Mouse (Mus musculus): ENCODE measurements at regions not wholly inside any gene's neighbourhood (a gene's known extent, or its start where the extent isn't known, plus 50 kb on each side); places are given as distances from the start of the nearest gene placed in this dataset.

GRCm38 (mm10) chr13:115423761-115424160 lies 322.0 kb upstream of the Itga1 start:
- no peaks in the 10 kb centered on the region for H3K79me2 ChIP-seq (ENCODE audit: control insufficient read depth, insufficient read depth, low read length)
- 48% methylated on average over 3 of the region's 3 CpGs for WGBS
- H3K4me3 ChIP-seq (ENCODE audit: insufficient read depth, low read depth, low read length) = no peak overlapping the region
- H3K4me1 ChIP-seq (ENCODE audit: control insufficient read depth, insufficient read depth, low read length) = no peaks in the 10 kb centered on the region
- TF ChIP-seq POLR2A (IDR thresholded peaks at IDR 0.05; ENCODE audit: extremely low read depth, insufficient read depth, low read length) (no peak), CTCF (IDR thresholded peaks at IDR 0.05; ENCODE audit: low read depth, low read length) (no peak)
- H3K27ac ChIP-seq (replicated peaks; ENCODE audit: insufficient read depth, low read depth, low read length) = no peak overlapping the region
- DNase-seq (ENCODE audit: extremely low read depth, low read depth, low spot score) = no peak
- H3K9ac ChIP-seq (ENCODE audit: low read depth, low read length) = no peak overlapping the region
- no peaks in the 10 kb centered on the region for H3K36me3 ChIP-seq (ENCODE audit: control insufficient read depth, insufficient read depth, low read length)
- H3K27me3 ChIP-seq (ENCODE audit: control insufficient read depth, insufficient read depth, low read length) = no peaks in the 10 kb centered on the region

GRCm38 (mm10) chr13:115421483-115421882 lies 319.7 kb upstream of the Itga1 start:
- TF ChIP-seq CTCF (IDR thresholded peaks at IDR 0.05; ENCODE audit: low read depth, low read length) (no peak), POLR2A (IDR thresholded peaks at IDR 0.05; ENCODE audit: extremely low read depth, insufficient read depth, low read length) (no peak)
- Histone ChIP-seq H3K36me3 (ENCODE audit: control insufficient read depth, insufficient read depth, low read length) (no peaks in the 10 kb centered on the region), H3K4me1 (ENCODE audit: control insufficient read depth, insufficient read depth, low read length) (no peaks in the 10 kb centered on the region), H3K9ac (ENCODE audit: low read depth, low read length) (no peak overlapping the region), H3K27me3 (ENCODE audit: control insufficient read depth, insufficient read depth, low read length) (no peaks in the 10 kb centered on the region), H3K4me3 (ENCODE audit: insufficient read depth, low read depth, low read length) (no peak overlapping the region), H3K79me2 (ENCODE audit: control insufficient read depth, insufficient read depth, low read length) (no peaks in the 10 kb centered on the region), H3K27ac (replicated peaks; ENCODE audit: insufficient read depth, low read depth, low read length) (no peak overlapping the region)
- no peak for DNase-seq (ENCODE audit: extremely low read depth, low read depth, low spot score)
- WGBS = 59% methylated on average over 1 of the region's 1 CpGs

- DNase-seq (ENCODE audit: extremely low read depth, low read depth, low spot score) = no peak
- TF ChIP-seq POLR2A (IDR thresholded peaks at IDR 0.05; ENCODE audit: extremely low read depth, insufficient read depth, low read length) (no peak), CTCF (IDR thresholded peaks at IDR 0.05; ENCODE audit: low read depth, low read length) (no peak)
Measured at GRCm38 (mm10) chr13:115417829-115418228, 316.1 kb upstream of the Itga1 start.

GRCm38 (mm10) chr13:115413721-115414531 lies 312.2 kb upstream of the Itga1 start:
- Histone ChIP-seq H3K9ac (ENCODE audit: low read depth, low read length) (no peak overlapping the region), H3K4me3 (ENCODE audit: insufficient read depth, low read depth, low read length) (no peak overlapping the region), H3K36me3 (ENCODE audit: control insufficient read depth, insufficient read depth, low read length) (no peaks in the 10 kb centered on the region), H3K79me2 (ENCODE audit: control insufficient read depth, insufficient read depth, low read length) (no peaks in the 10 kb centered on the region), H3K4me1 (ENCODE audit: control insufficient read depth, insufficient read depth, low read length) (no peaks in the 10 kb centered on the region), H3K27me3 (ENCODE audit: control insufficient read depth, insufficient read depth, low read length) (no peaks in the 10 kb centered on the region), H3K27ac (replicated peaks; ENCODE audit: insufficient read depth, low read depth, low read length) (no peak overlapping the region)
- 75% methylated on average over 9 of the region's 9 CpGs for WGBS
- DNase-seq (ENCODE audit: extremely low read depth, low read depth, low spot score) = no peak
- TF ChIP-seq POLR2A (IDR thresholded peaks at IDR 0.05; ENCODE audit: extremely low read depth, insufficient read depth, low read length) = no peak
- no peak for TF ChIP-seq CTCF (IDR thresholded peaks at IDR 0.05; ENCODE audit: low read depth, low read length)

More at GRCm38 (mm10) chr13:115417829-115418228, 316.1 kb upstream of the Itga1 start:
- H3K36me3 ChIP-seq (ENCODE audit: control insufficient read depth, insufficient read depth, low read length) = no peaks in the 10 kb centered on the region
- no peak overlapping the region for H3K27ac ChIP-seq (replicated peaks; ENCODE audit: insufficient read depth, low read depth, low read length)
- H3K4me1 ChIP-seq (ENCODE audit: control insufficient read depth, insufficient read depth, low read length) = no peaks in the 10 kb centered on the region
- no peaks in the 10 kb centered on the region for H3K27me3 ChIP-seq (ENCODE audit: control insufficient read depth, insufficient read depth, low read length)
- no peak overlapping the region for H3K9ac ChIP-seq (ENCODE audit: low read depth, low read length)
- H3K4me3 ChIP-seq (ENCODE audit: insufficient read depth, low read depth, low read length) = no peak overlapping the region
- H3K79me2 ChIP-seq (ENCODE audit: control insufficient read depth, insufficient read depth, low read length) = no peaks in the 10 kb centered on the region
- 76% methylated on average over 4 of the region's 4 CpGs for WGBS

GRCm38 (mm10) chr13:115405916-115406315 lies 304.2 kb upstream of the Itga1 start:
- no peak for TF ChIP-seq CTCF (IDR thresholded peaks at IDR 0.05; ENCODE audit: low read depth, low read length)
- no peak for TF ChIP-seq POLR2A (IDR thresholded peaks at IDR 0.05; ENCODE audit: extremely low read depth, insufficient read depth, low read length)
- H3K4me1 ChIP-seq (ENCODE audit: control insufficient read depth, insufficient read depth, low read length) = no peaks in the 10 kb centered on the region
- H3K4me3 ChIP-seq (ENCODE audit: insufficient read depth, low read depth, low read length) = no peak overlapping the region
- no peak overlapping the region for H3K9ac ChIP-seq (ENCODE audit: low read depth, low read length)
- H3K27ac ChIP-seq (replicated peaks; ENCODE audit: insufficient read depth, low read depth, low read length) = no peak overlapping the region
- no peaks in the 10 kb centered on the region for H3K36me3 ChIP-seq (ENCODE audit: control insufficient read depth, insufficient read depth, low read length)
- 72% methylated on average over 1 of the region's 1 CpGs for WGBS
- H3K79me2 ChIP-seq (ENCODE audit: control insufficient read depth, insufficient read depth, low read length) = no peaks in the 10 kb centered on the region
- DNase-seq (ENCODE audit: extremely low read depth, low read depth, low spot score) = no peak
- H3K27me3 ChIP-seq (ENCODE audit: control insufficient read depth, insufficient read depth, low read length) = no peaks in the 10 kb centered on the region

- TF ChIP-seq POLR2A (IDR thresholded peaks at IDR 0.05; ENCODE audit: extremely low read depth, insufficient read depth, low read length) = no peak
- TF ChIP-seq CTCF (IDR thresholded peaks at IDR 0.05; ENCODE audit: low read depth, low read length) = no peak
Measured at GRCm38 (mm10) chr13:115400706-115401215, 299.0 kb upstream of the Itga1 start.

More at GRCm38 (mm10) chr13:115400706-115401215, 299.0 kb upstream of the Itga1 start:
- 73% methylated on average over 4 of the region's 4 CpGs for WGBS
- no peaks in the 10 kb centered on the region for H3K4me1 ChIP-seq (ENCODE audit: control insufficient read depth, insufficient read depth, low read length)
- no peaks in the 10 kb centered on the region for H3K27me3 ChIP-seq (ENCODE audit: control insufficient read depth, insufficient read depth, low read length)
- no peaks in the 10 kb centered on the region for H3K36me3 ChIP-seq (ENCODE audit: control insufficient read depth, insufficient read depth, low read length)
- H3K4me3 ChIP-seq (ENCODE audit: insufficient read depth, low read depth, low read length) = no peak overlapping the region
- DNase-seq (ENCODE audit: extremely low read depth, low read depth, low spot score) = no peak
- H3K79me2 ChIP-seq (ENCODE audit: control insufficient read depth, insufficient read depth, low read length) = no peaks in the 10 kb centered on the region
- no peak overlapping the region for H3K27ac ChIP-seq (replicated peaks; ENCODE audit: insufficient read depth, low read depth, low read length)
- H3K9ac ChIP-seq (ENCODE audit: low read depth, low read length) = no peak overlapping the region

Measured in liver, adult 2 months (tissue).